Mouse (Mus musculus) activated CD4-positive, CD25-positive, alpha-beta regulatory T cell, adult 9 weeks (primary cell): ENCODE measurements around the gene Fdx1. TPM values are rescaled to one million over a fixed set of nuclear protein-coding genes. Genes with fewer than 3 reads are reported as not detected.

Experiments used
- polyA plus RNA-seq: library from polyadenylated mRNA; unstranded; fragments of 100-300 nt; shearing (Covaris generic); gene quantifications from one replicate; pipeline ENCODE4 v1.2.1, GENCODE M21; 2017

The Fdx1 gene
- polyA plus RNA-seq: 14.7 TPM

GRCm38 (mm10) chr9:51962975-51963701 is at the start of gene Fdx1:
TSS of gene Fdx1 (minus strand) at chr9:51963556.

Other genes starting within 250 kb of the Fdx1 start
- gene Arhgap20, start 198.2 kb downstream of the Fdx1 start, polyA plus RNA-seq: 2.2 TPM
- gene Rdx, start 83.6 kb upstream of the Fdx1 start, polyA plus RNA-seq: 33.6 TPM
- gene Zc3h12c, start 205.0 kb upstream of the Fdx1 start, polyA plus RNA-seq: 2.0 TPM